Mouse (Mus musculus) CD8-positive naive resting alpha-beta T cell, adult 2 months (primary cell): ENCODE results near the gene Gga3.

Experiments
- DNase-seq, 2 experiments: peaks; one replicate each; pipeline ENCODE4 v3.0.0; 2022; ENCODE audit warnings: low read depth in 2 of 2, low spot score in 2 of 2

Gene Gga3

DNA sequence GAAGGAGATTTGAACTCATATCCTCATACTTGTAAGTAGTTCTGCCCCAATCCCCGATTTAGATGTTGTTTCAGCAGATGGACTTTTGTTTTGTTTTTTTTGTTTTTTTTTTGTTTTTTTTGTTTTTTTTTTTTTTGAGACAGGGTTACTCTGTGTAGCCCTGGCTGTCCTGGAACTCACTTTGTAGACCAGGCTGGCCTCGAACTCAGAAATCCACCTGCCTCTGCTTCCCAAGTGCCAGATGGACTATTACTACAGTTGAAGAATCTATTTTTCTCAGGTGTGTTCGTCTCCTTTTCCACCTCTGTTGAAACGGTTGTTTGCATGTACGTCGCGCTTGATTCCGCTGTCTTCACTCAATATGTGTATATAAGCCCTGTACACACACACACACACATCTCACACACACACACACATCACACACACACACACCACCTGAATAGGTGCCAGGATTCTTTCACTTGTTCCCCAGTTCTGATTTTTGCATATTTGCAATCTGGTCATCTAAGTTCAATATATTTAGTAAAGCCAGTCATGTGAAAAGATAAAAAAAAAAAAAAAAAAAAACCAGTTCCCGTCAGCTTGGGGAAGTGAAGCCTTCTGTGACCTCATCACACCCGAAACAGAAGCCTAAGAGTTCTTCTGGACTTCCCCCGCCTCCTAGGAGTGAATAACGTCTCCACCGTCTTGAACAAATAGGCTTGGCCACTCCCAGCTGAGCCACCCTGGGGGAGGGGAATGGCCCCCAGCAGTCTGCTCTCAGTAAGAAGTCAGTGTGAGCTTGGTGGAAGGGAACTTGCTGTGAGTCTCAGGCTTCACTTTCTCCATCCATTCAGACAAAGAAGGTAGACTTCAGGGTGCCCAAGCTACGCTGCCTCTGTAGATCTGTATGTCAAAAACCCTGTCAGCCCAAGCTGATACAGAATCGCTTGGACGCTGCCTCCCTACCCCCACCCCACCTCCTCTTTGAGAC, 27.0 kb upstream of the Gga3 start:
- no peak for DNase-seq

DNA sequence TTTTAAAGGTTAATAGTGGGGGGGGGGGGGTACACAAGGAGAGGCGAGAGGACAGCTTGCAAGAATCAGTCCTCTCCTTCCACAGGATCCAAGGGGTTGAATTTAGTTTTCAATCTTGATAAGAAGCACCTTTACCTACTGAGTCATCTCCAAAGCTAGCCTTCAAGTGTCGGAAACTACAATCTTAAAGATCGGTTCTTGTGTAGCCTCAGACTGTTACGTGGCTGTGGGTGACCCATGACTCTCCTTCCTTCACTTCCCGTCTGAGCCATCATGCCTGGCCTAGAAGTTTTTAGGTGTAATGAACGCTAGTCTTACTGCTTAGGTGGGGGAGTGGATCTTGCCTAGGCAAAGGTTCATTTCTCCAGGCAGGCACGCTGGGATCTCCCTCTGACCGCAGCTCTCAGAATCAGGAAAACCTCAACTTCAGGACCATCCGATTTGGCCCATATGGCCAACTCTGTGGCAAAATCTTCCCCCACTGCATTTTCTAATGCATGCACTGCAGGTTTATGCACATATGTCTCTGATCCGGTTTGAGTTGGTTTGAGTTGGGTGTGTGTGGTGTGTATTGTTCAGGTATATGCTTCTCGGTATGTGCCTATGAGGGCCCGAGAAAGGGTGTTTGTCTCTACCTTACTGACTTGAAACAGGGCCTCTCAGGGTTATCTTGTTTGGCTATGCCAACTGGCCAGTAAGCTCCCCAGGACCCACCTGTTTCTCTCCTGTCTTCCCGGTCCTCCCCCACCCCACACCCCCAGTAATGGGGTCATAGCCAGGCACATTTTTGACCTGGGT, 26.1 kb upstream of the Gga3 start:
- DNase-seq, result no peak

DNA sequence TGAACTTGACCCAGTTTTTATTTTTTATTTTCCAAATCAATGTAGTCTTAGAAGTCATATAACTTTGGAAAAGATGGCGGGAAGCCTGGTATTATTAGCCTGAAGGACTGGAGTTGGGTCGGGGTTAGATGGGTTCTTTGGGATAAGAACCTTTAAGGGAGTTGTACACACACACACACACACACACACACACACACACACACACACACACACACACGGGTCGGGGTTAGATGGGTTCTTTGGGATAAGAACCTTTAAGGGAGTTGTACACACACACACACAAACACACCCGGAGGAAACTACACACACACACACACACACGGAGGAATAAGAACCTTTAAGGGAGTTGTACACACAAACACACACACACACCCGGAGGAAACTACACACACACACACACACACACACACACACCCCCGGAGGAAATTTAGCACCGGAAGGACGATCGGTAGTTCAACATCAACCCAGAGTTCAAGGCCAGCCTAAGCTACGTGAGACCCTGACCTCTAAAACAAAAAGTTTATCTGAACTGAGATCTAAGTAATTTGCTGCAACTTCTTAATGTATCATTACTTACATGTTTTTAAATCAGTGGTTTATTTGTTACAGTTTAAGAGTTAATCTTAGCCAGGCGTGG, 24.7 kb upstream of the Gga3 start:
- no peak for DNase-seq

DNA sequence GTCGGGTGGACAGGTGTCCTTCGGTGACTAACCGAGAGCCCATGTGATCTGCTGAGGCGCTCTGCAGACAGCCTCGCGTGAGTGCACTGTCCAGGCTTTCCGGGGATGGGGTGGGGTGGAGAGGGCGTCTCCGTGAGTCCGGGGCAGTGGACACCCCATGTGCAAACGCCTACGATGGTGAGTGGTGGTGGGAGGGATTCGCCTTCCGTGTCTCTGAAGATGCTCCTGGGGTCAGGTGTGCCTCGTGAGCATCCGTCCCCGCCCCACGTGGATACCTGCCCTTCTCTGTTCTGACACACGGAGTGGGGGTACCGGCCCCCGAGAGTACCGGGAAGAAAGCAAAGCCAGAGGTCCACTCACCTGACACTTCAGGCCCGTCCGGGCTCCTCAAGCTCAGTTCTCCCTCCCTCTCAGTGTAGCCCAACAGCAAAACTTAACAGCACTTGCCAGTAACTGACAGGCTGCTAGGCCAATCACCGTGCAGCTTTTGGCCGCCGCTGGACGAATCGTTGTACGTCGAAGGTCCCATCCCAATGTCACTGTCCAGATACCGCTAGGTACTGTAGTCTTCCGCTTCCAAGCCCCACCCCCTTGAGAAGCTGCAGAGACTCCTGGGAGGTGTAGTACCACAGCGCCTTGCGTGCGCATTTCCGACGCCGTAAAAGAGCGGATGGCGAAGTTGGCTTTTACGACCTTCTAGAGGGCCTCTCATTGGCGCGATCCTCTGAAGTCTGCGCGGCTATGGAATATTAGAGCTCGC, 24.0 kb upstream of the Gga3 start, which contains the start of gene Slc25a19:
Gene Slc25a19, minus strand, starts transcription at position 591 of the 760 bp plus-strand sequence.
- DNase-seq, result peak; percentile 92 to 95

DNA sequence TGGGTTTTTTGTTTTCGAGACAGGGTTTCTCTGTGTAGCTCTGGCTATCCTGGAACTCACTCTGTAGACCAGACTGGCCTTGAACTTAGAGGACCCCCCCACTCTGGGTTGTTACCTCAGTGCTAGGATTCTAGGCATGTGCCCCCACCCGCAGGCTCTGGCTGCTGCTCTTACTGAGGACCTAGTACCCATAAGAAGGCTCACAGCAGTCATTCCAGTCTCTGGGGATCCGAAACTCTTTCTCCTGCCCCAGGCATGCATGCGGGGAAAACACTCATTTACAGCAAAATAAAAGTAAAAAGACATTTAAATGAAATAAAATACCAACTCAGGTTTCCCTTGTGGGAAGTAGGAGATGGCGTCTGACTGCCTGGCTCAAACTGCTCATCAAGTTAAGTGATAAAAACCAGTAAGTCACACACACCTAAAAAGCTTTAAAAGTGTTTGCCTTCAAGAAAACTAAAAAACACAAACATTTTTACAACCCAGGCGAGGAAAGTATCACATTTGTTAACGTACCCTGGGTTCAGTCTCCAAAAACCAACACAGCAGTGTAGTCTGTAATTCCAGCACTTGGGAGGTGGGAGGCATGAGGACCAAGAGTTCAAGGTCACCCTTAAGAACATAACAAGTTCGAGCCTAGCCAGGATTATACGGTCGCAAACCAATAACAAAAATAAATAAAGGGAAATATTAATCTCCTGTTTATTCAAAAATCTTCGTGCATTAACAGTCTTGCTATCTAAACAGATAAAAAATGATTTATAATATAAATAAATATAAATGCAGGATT, 23.2 kb upstream of the Gga3 start:
- DNase-seq, result no peak

DNA sequence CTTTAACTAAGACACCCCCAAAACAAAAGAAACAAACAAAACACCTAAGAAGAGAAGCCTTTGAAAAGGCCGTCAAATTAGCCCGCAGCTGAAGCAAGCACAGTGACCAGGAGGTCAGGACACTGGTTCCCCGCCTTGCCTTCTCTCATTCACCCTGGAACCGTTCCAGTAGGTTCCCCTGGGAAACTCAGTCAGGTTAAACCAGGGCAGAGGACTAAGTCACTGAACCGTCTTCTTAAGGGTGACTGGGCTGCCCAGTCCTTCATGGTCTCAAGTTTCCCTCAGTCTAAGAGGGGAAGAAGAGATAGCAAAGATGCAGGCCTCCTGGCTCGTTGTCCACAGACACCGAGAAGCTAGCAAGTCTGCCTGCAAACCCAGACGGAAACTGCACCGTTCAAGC, 22.0 kb upstream of the Gga3 start:
- no peak for DNase-seq

DNA sequence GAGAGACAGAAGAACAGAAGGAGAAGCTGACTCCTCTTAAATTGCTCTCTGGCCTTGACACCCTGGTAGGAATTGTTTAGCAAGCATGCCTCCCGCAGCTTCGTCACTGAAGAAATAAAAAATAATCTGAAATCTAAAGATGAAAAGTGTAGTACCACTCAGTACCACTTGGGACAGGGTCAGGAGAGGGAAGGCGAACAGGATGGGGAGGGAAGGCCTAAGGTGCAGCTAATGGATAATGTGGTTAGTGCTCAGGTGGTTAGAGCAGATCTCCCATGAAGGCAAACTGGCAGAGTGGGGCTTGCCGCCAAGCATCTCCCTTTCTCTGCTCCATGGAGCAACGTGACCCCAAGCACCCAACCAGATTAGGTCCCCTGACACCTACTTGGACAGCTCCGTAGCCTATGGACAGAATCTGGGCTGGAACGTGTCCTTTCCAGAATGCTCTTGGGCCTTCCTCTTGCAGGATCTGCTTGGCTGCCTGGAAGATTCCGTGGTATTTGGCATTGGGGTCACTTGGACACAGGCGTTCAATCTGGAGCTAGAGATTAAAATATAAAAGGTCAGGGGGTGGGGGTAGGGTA, 19.7 kb upstream of the Gga3 start:
- DNase-seq, result no peak

- no peak for DNase-seq
Measured at GRCm38 (mm10) chr11:115619949-115620348, 16.1 kb upstream of the Gga3 start.

- DNase-seq, result no peak
Measured at GRCm38 (mm10) chr11:115618732-115619516, 15.1 kb upstream of the Gga3 start.

DNA sequence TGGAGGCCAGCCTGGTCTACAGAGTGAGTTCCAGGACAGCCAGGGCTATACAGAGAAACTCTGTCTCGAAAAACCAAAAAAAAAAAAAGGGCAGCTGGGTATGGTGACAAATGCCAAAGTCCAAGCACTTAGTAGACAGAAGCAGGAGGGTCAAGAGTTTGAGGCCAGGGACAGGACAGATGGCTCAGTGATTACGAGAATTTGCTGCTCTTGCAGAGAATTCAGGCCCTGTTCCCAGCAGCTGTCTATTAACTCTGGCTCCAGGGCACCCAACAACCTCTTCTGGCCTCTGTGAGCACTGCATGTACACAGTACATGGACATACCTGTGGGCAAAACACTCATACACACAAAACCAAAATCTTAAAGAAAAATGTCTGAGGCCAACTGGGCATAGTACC, 14.2 kb upstream of the Gga3 start:
- DNase-seq, result no peak

- no peak for DNase-seq
Measured at GRCm38 (mm10) chr11:115616893-115617292, 13.0 kb upstream of the Gga3 start.

GRCm38 (mm10) chr11:115616371-115616770, 12.5 kb upstream of the Gga3 start:
- DNase-seq, result no peak

- DNase-seq, result no peak
Measured at GRCm38 (mm10) chr11:115615875-115616274, 12.0 kb upstream of the Gga3 start.

- no peak for DNase-seq
Measured at GRCm38 (mm10) chr11:115615108-115615825, 11.4 kb upstream of the Gga3 start.

DNA sequence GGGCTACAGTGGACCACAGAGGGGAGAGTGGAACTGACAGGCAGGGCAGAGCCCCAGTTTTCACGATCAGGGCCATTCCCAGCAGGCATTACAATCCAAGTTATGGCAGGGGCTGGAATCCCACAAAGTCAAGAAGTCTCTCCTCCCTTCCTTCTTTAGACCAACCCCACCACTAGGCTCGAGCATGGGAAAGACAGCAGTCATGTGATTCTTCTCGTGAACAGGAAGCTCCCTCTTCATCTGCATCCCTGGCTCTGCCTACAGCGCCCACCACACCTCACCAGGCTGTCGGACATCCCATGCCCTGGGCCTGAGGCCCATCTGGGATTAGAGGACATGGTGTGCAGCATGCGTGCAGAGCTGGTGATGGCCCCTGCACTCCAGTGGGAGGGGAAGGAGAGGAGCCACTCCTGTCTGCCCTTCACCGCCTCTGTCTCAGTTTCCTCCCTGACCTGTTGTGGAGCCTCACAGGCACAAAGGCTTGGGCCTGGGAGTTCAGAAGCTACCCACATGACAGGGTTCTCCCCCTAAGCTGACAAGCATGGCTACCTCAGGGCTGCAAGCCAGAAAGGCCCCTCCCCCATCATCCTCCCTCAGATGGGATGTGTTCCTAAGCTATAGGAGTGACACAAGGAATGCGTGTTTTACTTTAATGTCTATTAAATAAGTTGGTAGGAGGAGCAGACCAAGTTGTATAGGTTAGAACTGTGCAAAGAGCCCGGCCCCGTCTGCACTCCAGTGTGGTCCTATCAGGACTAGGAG, 10.7 kb upstream of the Gga3 start:
- DNase-seq, result no peak

DNA sequence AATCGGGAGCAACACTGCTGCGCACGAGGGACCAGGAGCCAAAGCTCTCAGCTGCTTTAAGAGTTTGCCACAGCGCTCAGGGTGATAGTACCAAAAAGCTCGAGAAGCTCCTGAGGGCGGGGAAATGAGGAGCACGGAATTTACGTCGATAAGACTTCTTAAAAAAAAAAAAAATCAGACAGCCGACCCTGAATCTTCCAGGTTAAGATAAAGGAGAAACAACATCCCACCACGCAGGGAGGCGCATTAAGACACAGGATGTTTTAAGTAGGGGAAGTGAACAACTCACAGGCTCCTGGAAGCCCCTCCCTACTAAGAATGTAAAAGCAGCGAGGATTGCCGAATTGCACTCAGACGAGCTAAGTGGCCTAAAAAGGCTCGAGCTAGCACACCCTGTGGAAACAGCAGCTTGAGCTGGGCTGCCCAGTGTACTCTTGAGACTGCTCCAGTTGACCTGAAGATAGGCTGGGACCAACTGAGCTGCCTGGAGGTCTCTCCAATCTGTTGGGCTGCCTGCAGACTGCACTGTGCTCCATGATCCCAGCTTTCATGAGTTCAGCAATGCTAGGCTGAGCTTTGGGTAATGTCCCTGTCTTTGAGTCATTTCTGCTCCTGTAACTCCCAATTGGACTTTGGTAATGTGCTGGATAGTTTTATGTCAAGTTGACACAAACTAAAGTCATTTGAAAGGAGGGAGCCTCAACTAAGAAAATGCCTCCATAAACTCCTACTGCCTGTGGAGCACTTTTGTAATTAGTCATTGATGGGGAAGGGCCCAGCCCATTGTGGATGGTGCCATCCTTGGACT, 9.5 kb upstream of the Gga3 start:
- DNase-seq, result peak in 1 of 2 experiments; percentile 32
